Mouse (Mus musculus) kidney, embryonic 15.5 days (tissue): Measurements from ENCODE around the gene CN725425. TPM values are rescaled to one million over a fixed set of nuclear protein-coding genes. Genes with fewer than 3 reads are reported as not detected.

Source experiments
- ATAC-seq: fragments of 200-750 bp; cut with Nextera tagmentation; replicated peaks from 2 replicates; pipeline ENCODE4 v1.8.0; 2017; ENCODE audit warnings: moderate TSS enrichment; ENCODE audit not compliant: low FRiP score
- H3K27ac ChIP-seq: fragments of 300-500 bp; sonication (generic); 2 replicates; pipeline ENCODE4 v1.5.1; 2015; ENCODE audit warnings: mild to moderate bottlenecking, inconsistent platforms
- H3K27me3 ChIP-seq: fragments of 300-500 bp; sonication (generic); 2 replicates; pipeline ENCODE4 v1.6.1; 2015; ENCODE audit warnings: inconsistent platforms
- H3K36me3 ChIP-seq: fragments of 300-500 bp; sonication (generic); 2 replicates; pipeline ENCODE4 v1.6.1; 2015; ENCODE audit warnings: inconsistent platforms
- H3K4me1 ChIP-seq: fragments of 300-500 bp; sonication (generic); 2 replicates; pipeline ENCODE4 v1.6.1; 2015; ENCODE audit warnings: inconsistent platforms
- H3K4me2 ChIP-seq: fragments of 300-500 bp; sonication (generic); 2 replicates; pipeline ENCODE4 v1.6.1; 2015; ENCODE audit warnings: moderate library complexity, mild to moderate bottlenecking, inconsistent platforms
- H3K4me3 ChIP-seq: fragments of 300-500 bp; sonication (generic); replicated peaks from 2 replicates; pipeline ENCODE4 v1.5.1; 2015; ENCODE audit warnings: mild to moderate bottlenecking, inconsistent platforms
- H3K9ac ChIP-seq: fragments of 300-500 bp; sonication (generic); 2 replicates; pipeline ENCODE4 v1.6.1; 2015; ENCODE audit warnings: mild to moderate bottlenecking, inconsistent platforms
- H3K9me3 ChIP-seq: fragments of 300-500 bp; sonication (generic); replicated peaks from 2 replicates; pipeline ENCODE4 v1.6.1; 2016; ENCODE audit warnings: inconsistent platforms
- WGBS: fragments of 180-500 bp; shearing (Covaris S2); methylation state at CpG from one replicate; pipeline ENCODE4 v1.1.7; 2015; ENCODE audit warnings: mixed read lengths; 5-methylcytosine and 5-hydroxymethylcytosine counted together
- polyA plus RNA-seq: library from polyadenylated mRNA; unstranded; fragments of >200 nt; fragmentation: Nextera tagmentation; extraction: Ambion mirVana; gene quantifications from 2 replicates; pipeline ENCODE4 v1.2.1, GENCODE M21; 2015

CN725425 gene
- polyA plus RNA-seq, 1 experiment from 2014 or later, result 0.10 TPM

DNA sequence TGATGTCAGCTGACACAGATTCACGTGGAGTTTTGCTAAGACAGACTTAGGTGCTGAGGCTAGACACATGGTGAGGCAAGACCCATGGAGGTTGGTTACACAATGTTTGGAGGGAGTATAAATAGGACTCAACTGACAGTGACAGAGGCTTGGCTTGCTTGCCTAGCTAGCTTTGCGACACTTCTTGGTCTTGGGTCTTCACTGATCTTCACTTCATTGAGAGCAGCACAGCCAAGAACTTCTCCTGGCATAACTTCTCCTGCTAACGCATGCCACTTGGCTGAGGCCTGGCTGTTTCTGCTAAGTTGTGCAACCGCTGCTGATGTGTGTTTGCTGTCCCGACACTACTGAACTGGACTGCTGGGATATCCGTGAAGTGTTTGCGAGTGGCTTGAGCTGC is 83.5 kb downstream of the CN725425 start:
- H3K4me2 ChIP-seq, result no peak overlapping the region
- H3K36me3 ChIP-seq, result no peaks in the 10 kb centered on the region
- 89% methylated on average over 7 of the region's 7 CpGs for WGBS
- no peak overlapping the region for H3K27ac ChIP-seq
- H3K9me3 ChIP-seq, result 0 out of 2 replicates have a peak, but pooled peaks cover 4% of the 10 kb centered on the region
- ATAC-seq, result no peak
- H3K27me3 ChIP-seq, result no peaks in the 10 kb centered on the region
- no peak overlapping the region for H3K4me3 ChIP-seq
- no peaks in the 10 kb centered on the region for H3K4me1 ChIP-seq
- no peak overlapping the region for H3K9ac ChIP-seq

DNA sequence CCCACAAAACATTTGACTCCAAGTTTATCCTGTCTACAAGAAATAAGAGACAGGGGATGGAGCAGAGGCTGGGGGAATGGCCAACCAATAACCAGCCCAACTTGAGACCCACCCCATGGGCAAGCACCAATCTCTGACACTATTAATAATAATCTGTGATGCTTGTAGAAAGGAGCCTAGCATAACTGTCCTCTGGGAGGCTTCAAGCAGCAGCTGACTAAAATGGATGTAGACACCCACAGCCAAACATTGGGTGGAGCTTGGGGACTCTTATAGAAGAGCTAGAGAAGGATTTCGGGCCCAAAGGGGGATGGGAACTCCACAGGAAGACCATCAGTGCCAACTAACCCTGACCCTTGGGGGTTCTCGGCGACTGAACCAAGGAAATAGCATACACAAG is 84.1 kb downstream of the CN725425 start:
- H3K9ac ChIP-seq, result no peak overlapping the region
- no peaks in the 10 kb centered on the region for H3K4me1 ChIP-seq
- H3K27ac ChIP-seq, result no peak overlapping the region
- ATAC-seq, result no peak
- 98% methylated on average over 3 of the region's 3 CpGs for WGBS
- H3K36me3 ChIP-seq, result no peaks in the 10 kb centered on the region
- no peaks in the 10 kb centered on the region for H3K27me3 ChIP-seq
- H3K9me3 ChIP-seq, result 0 out of 2 replicates have a peak, but pooled peaks cover 4% of the 10 kb centered on the region
- H3K4me3 ChIP-seq, result no peak overlapping the region
- H3K4me2 ChIP-seq, result no peak overlapping the region

DNA sequence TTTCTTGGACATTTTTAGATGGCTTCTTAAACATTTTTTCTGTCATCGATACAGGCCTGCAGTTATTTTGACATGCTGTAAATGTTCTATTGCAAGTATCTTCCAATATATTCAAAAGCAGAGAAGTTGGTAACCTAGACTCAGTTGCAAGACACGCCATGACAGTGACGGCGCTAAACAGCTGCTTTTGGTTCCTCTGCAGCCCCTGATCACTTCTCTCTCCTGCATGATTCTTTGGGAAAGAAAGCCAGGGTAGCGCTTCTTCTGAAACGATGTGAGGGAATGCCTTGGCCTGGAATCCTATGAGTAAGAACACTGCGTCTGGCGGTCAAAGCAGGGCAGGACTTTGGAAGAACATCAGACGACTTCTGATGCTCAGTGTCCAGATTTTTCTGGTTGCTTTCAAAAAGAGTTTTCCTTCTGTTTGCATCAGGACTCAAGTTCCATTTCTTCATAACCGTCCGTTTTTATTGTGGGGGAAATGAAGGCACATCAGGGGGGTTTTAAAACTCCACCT is 100.1 kb downstream of the CN725425 start:
- no peak overlapping the region for H3K27ac ChIP-seq
- 86% methylated on average over 11 of the region's 11 CpGs for WGBS

DNA sequence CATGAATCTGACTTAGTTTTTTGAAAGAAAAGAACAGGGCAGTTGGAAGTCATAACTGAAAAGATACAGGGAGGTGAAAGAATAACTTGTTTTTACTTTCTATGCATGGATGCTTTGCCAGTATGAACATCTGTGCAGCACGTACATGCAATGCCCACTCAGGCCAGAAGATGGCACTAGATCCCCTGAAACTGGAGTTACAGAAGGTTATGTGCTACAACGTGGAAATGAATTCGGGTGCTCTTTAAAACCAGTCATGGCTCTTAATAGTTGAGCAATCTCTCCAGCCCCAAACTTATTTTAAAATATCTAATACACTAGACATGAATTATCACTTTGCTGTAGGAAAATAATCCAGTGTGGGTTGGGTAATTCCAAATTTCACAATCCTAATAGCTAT is 102.1 kb downstream of the CN725425 start:
- no peaks in the 10 kb centered on the region for H3K4me1 ChIP-seq
- no peak overlapping the region for H3K9ac ChIP-seq
- no peak overlapping the region for H3K4me3 ChIP-seq
- no peak overlapping the region for H3K4me2 ChIP-seq
- H3K27ac ChIP-seq, result no peak overlapping the region
- WGBS, result 5% methylated on average over 3 of the region's 3 CpGs
- peak; percentile 69; the same call in 1 of the 2 replicates for ATAC-seq
- H3K27me3 ChIP-seq, result 0 out of 2 replicates have a peak, but pooled peaks cover 3% of the 10 kb centered on the region
- H3K36me3 ChIP-seq, result no peaks in the 10 kb centered on the region
- H3K9me3 ChIP-seq, result no peaks in the 10 kb centered on the region

More for the DNA sequence above, 100.1 kb downstream of the CN725425 start:
- H3K9ac ChIP-seq, result no peak overlapping the region
- no peak overlapping the region for H3K4me3 ChIP-seq
- no peaks in the 10 kb centered on the region for H3K36me3 ChIP-seq
- no peak overlapping the region for H3K4me2 ChIP-seq
- no peaks in the 10 kb centered on the region for H3K9me3 ChIP-seq
- no peaks in the 10 kb centered on the region for H3K4me1 ChIP-seq
- 0 out of 2 replicates have a peak, but pooled peaks cover 3% of the 10 kb centered on the region for H3K27me3 ChIP-seq
- ATAC-seq, result no peak

DNA sequence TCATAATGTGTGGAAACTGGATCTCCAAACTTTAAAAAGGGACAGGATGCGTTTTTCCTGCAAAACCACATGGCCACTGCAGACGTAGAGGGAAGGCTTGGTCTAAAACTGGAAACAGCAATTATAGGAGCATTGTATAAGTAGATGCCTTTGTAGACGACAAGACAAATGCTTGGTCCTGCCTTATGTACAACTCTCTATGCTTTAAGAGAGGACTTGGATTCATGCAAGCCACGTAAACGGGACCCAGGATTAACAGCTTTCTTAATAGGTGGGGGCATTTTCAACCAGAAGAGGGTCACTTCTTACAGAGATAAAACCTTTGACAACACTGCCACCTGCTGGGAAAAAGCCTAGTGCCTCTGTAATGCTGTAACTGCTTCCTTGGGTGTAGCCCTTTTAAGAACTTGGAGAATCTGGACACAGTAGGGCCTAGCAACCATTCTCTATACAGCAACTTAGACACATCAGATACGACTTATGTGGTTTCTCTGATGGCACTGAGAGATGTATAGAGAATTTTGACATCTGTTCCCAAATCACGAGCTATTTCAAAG is 105.1 kb downstream of the CN725425 start:
- no peak for ATAC-seq
- Histone ChIP-seq H3K27ac (no peak overlapping the region), H3K4me1 (peaks cover 9% of the 10 kb centered on the region), H3K36me3 (no peaks in the 10 kb centered on the region), H3K4me3 (no peak overlapping the region), H3K27me3 (0 out of 2 replicates have a peak, but pooled peaks cover 3% of the 10 kb centered on the region), H3K9me3 (no peaks in the 10 kb centered on the region), H3K9ac (no peak overlapping the region), H3K4me2 (no peak overlapping the region)
- 64% methylated on average over 7 of the region's 7 CpGs for WGBS

Other genes with a start within 250 kb of the CN725425 start
- 7.4 and 8.2 TPM in 2 replicates for gene Kif21a, start 149.5 kb upstream of the CN725425 start, polyA plus RNA-seq
- gene Abcd2, start 7.7 kb upstream of the CN725425 start, polyA plus RNA-seq, result 3.4 TPM in 2 replicates